Mouse (Mus musculus): ENCODE results near the gene Cyb561a3. TPM values are rescaled to one million over a fixed set of nuclear protein-coding genes. Genes with fewer than 3 reads are reported as not detected.

Gene Cyb561a3
- polyA plus RNA-seq, 1 experiment from 2014 or later, result 17.7 TPM

- ATAC-seq (ENCODE audit: low read depth), result no peak
- H3K36me3 ChIP-seq, result peaks cover 57% of the 10 kb centered on the region
- 99% methylated on average over 2 of the region's 2 CpGs for WGBS
- H3K27ac ChIP-seq (replicated peaks), result no peak overlapping the region
- no peak overlapping the region for H3K9ac ChIP-seq
- H3K4me3 ChIP-seq, result no peak overlapping the region
- H3K9me3 ChIP-seq, result no peaks in the 10 kb centered on the region
- H3K4me1 ChIP-seq (replicated peaks), result peaks cover 21% of the 10 kb centered on the region
- H3K4me2 ChIP-seq, result no peak overlapping the region
- no peaks in the 10 kb centered on the region for H3K27me3 ChIP-seq
Measured at GRCm38 (mm10) chr19:10599648-10600047, 22.7 kb downstream of the Cyb561a3 start.

GRCm38 (mm10) chr19:10602247-10602769, 25.3 kb downstream of the Cyb561a3 start:
- Histone ChIP-seq H3K9ac (peak overlapping the region; percentile 75), H3K27me3 (no peaks in the 10 kb centered on the region), H3K4me2 (peak overlapping the region; percentile 56), H3K4me1 (replicated peaks) (peaks cover 37% of the 10 kb centered on the region), H3K4me3 (peak overlapping the region; percentile 31), H3K27ac (replicated peaks) (peak overlapping the region; percentile 95), H3K9me3 (no peaks in the 10 kb centered on the region), H3K36me3 (peaks cover 31% of the 10 kb centered on the region)
- WGBS, result 1% methylated on average over 6 of the region's 6 CpGs
- ATAC-seq (ENCODE audit: low read depth), result peak; percentile 27

- H3K9ac ChIP-seq, result peak overlapping the region; percentile 75
- 4% methylated on average over 9 of the region's 9 CpGs for WGBS
- H3K27me3 ChIP-seq, result no peaks in the 10 kb centered on the region
- H3K4me2 ChIP-seq, result peak overlapping the region; percentile 56
- peaks cover 40% of the 10 kb centered on the region for H3K4me1 ChIP-seq (replicated peaks)
- no peaks in the 10 kb centered on the region for H3K9me3 ChIP-seq
- ATAC-seq (ENCODE audit: low read depth), result peak; percentile 59
- peak overlapping the region; percentile 31 for H3K4me3 ChIP-seq
- peak overlapping the region; percentile 95 for H3K27ac ChIP-seq (replicated peaks)
- H3K36me3 ChIP-seq, result peaks cover 32% of the 10 kb centered on the region
Measured at GRCm38 (mm10) chr19:10602787-10603186, 25.8 kb downstream of the Cyb561a3 start.

- Histone ChIP-seq H3K9ac (peak overlapping the region; percentile 75), H3K4me3 (no peak overlapping the region), H3K9me3 (no peaks in the 10 kb centered on the region), H3K36me3 (peaks cover 32% of the 10 kb centered on the region), H3K4me2 (peak overlapping the region; percentile 78; the same call in 1 of the 2 replicates), H3K4me1 (replicated peaks) (peaks cover 45% of the 10 kb centered on the region), H3K27me3 (no peaks in the 10 kb centered on the region), H3K27ac (replicated peaks) (peak overlapping the region; percentile 95)
- ATAC-seq (ENCODE audit: low read depth), result no peak
- 88% methylated on average over 18 of the region's 18 CpGs for WGBS
Measured at GRCm38 (mm10) chr19:10603660-10604523, 26.9 kb downstream of the Cyb561a3 start.

- H3K27me3 ChIP-seq, result no peaks in the 10 kb centered on the region
Measured at GRCm38 (mm10) chr19:10604534-10604933, 27.6 kb downstream of the Cyb561a3 start.

GRCm38 (mm10) chr19:10605293-10605900, 28.4 kb downstream of the Cyb561a3 start, which contains the start of the genes Ddb1 and Tkfc:
TSS of gene Ddb1 (plus strand) at chr19:10605327.
TSS of gene Tkfc (minus strand) at chr19:10605654.
- WGBS, result under 1% methylated on average over 49 of the region's 49 CpGs
- H3K27me3 ChIP-seq, result no peaks in the 10 kb centered on the region
- H3K27ac ChIP-seq (replicated peaks), result peak within 1 kb of the TSS; percentile 95
- peak; percentile 97 for ATAC-seq (ENCODE audit: low read depth)
- H3K4me3 ChIP-seq, result peak within 1 kb of the TSS; percentile 99
- no peaks in the 10 kb centered on the region for H3K9me3 ChIP-seq
- peak within 1 kb of the TSS; percentile 78 for H3K4me2 ChIP-seq
- peaks cover 32% of the 10 kb centered on the region for H3K36me3 ChIP-seq
- H3K9ac ChIP-seq, result peak within 1 kb of the TSS; percentile 98
- peaks cover 45% of the 10 kb centered on the region for H3K4me1 ChIP-seq (replicated peaks)

More at GRCm38 (mm10) chr19:10604534-10604933, 27.6 kb downstream of the Cyb561a3 start:
- Histone ChIP-seq H3K36me3 (peaks cover 32% of the 10 kb centered on the region), H3K9me3 (no peaks in the 10 kb centered on the region), H3K9ac (peak overlapping the region; percentile 98), H3K4me3 (peak overlapping the region; percentile 99), H3K27ac (replicated peaks) (peak overlapping the region; percentile 95), H3K4me1 (replicated peaks) (peaks cover 45% of the 10 kb centered on the region), H3K4me2 (peak overlapping the region; percentile 78)
- WGBS, result 56% methylated on average over 3 of the region's 3 CpGs
- ATAC-seq (ENCODE audit: low read depth), result no peak

GRCm38 (mm10) chr19:10605901-10606622, 29.1 kb downstream of the Cyb561a3 start:
- Histone ChIP-seq H3K36me3 (peaks cover 37% of the 10 kb centered on the region), H3K9ac (peak overlapping the region; percentile 98), H3K4me1 (replicated peaks) (peaks cover 45% of the 10 kb centered on the region), H3K27ac (replicated peaks) (peak overlapping the region; percentile 95), H3K27me3 (no peaks in the 10 kb centered on the region), H3K9me3 (no peaks in the 10 kb centered on the region), H3K4me3 (peak overlapping the region; percentile 99), H3K4me2 (peak overlapping the region; percentile 78)
- peak; percentile 7 for ATAC-seq (ENCODE audit: low read depth)
- WGBS, result 6% methylated on average over 20 of the region's 20 CpGs

- ATAC-seq (ENCODE audit: low read depth), result no peak
Measured at GRCm38 (mm10) chr19:10608573-10609240, 31.7 kb downstream of the Cyb561a3 start.

GRCm38 (mm10) chr19:10634106-10634871, 57.3 kb downstream of the Cyb561a3 start, which contains the start of gene Vwce:
TSS of gene Vwce (plus strand) at chr19:10634213.
- H3K9me3 ChIP-seq, result no peaks in the 10 kb centered on the region
- H3K9ac ChIP-seq, result peak within 1 kb of the TSS; percentile 65
- peaks cover 18% of the 10 kb centered on the region for H3K27me3 ChIP-seq
- peaks cover 27% of the 10 kb centered on the region for H3K36me3 ChIP-seq
- peak within 1 kb of the TSS; percentile 39 for H3K4me3 ChIP-seq
- peak; percentile 88 for ATAC-seq (ENCODE audit: low read depth)
- H3K27ac ChIP-seq (replicated peaks), result no peak within 1 kb of the TSS
- H3K4me1 ChIP-seq (replicated peaks), result peaks cover 17% of the 10 kb centered on the region
- H3K4me2 ChIP-seq, result peak within 1 kb of the TSS; percentile 86
- WGBS, result 2% methylated on average over 32 of the region's 32 CpGs

More at GRCm38 (mm10) chr19:10608573-10609240, 31.7 kb downstream of the Cyb561a3 start:
- no peaks in the 10 kb centered on the region for H3K9me3 ChIP-seq
- no peak overlapping the region for H3K27ac ChIP-seq (replicated peaks)
- WGBS, result 92% methylated on average over 5 of the region's 5 CpGs
- peaks cover 63% of the 10 kb centered on the region for H3K36me3 ChIP-seq
- H3K9ac ChIP-seq, result no peak overlapping the region
- H3K27me3 ChIP-seq, result no peaks in the 10 kb centered on the region
- H3K4me1 ChIP-seq (replicated peaks), result peaks cover 31% of the 10 kb centered on the region
- no peak overlapping the region for H3K4me2 ChIP-seq
- no peak overlapping the region for H3K4me3 ChIP-seq

- peak; percentile 88 for ATAC-seq (ENCODE audit: low read depth)
- H3K9ac ChIP-seq, result peak overlapping the region; percentile 65
Measured at GRCm38 (mm10) chr19:10634872-10635318, 57.9 kb downstream of the Cyb561a3 start.

More at GRCm38 (mm10) chr19:10634872-10635318, 57.9 kb downstream of the Cyb561a3 start:
- 3% methylated on average over 21 of the region's 21 CpGs for WGBS
- Histone ChIP-seq H3K36me3 (peaks cover 21% of the 10 kb centered on the region), H3K27me3 (peaks cover 18% of the 10 kb centered on the region), H3K9me3 (no peaks in the 10 kb centered on the region), H3K4me1 (replicated peaks) (peaks cover 17% of the 10 kb centered on the region), H3K4me2 (peak overlapping the region; percentile 86), H3K27ac (replicated peaks) (no peak overlapping the region), H3K4me3 (peak overlapping the region; percentile 39)

Measured in neural tube, embryonic 13.5 days (tissue).